Mouse (Mus musculus) gastrocnemius, postnatal 36 days (tissue): Measurements from ENCODE around the gene Mpdu1. TPM values are rescaled to one million over a fixed set of nuclear protein-coding genes. Genes with fewer than 3 reads are reported as not detected.
A peak's percentile ranks its signal among the peaks of the same experiment; 100 is the strongest.
"Not testable (repeated sequence)": the region's sequence is repeated elsewhere in the genome, so short reads cannot be mapped to it uniquely, and the experiment has no call there.

Experiments used
- DNase-seq, 2 experiments: peaks; one replicate each; pipeline ENCODE4 v3.0.0; 2022
- intact Hi-C: fragments of 180-260 bp; cut with DNase I; formaldehyde crosslinking; loops from one replicate; pipeline ENCODE4 v1.15.1; 2025
- long read RNA-seq, 2 experiments: library from polyadenylated mRNA; stranded (forward); transcript quantifications; one replicate each; pipeline ENCODE4 v2.0.0; 2021
- total RNA-seq, 2 experiments: library from RNA; stranded (reverse); gene quantifications; 2 replicates each; pipeline ENCODE4 v1.2.3; 2021

The Mpdu1 gene
- total RNA-seq, result 1 to 10 TPM; 8.0 to 8.3 TPM
- long read RNA-seq, experiment 1, partial matches to known transcripts, result 0 of 3 reads
- long read RNA-seq, experiment 1, other reads (novel, unspliced or antisense), result 1 of 3 reads
- long read RNA-seq, experiment 2, partial matches to known transcripts, result 0 of 3 reads
- long read RNA-seq, experiment 2, other reads (novel, unspliced or antisense), result 1 of 3 reads

GRCm38 (mm10) chr11:69662213-69662966 is at the start of gene Mpdu1:
Gene Mpdu1 (minus strand): TSS chr11:69662642.
- intact Hi-C loops, result no loop called here
- DNase-seq, result peak; percentile 90 to 91

GRCm38 (mm10) chr11:69711082-69711481 is 48.6 kb upstream of the Mpdu1 start:
- DNase-seq, result no peak
- intact Hi-C loops, result no loop called here

GRCm38 (mm10) chr11:69710470-69710869 is 48.0 kb upstream of the Mpdu1 start:
- intact Hi-C loops, result no loop called here
- no peak for DNase-seq

GRCm38 (mm10) chr11:69709554-69710446 is 47.4 kb upstream of the Mpdu1 start:
- DNase-seq, result no peak
- intact Hi-C loops, result loop anchor here (5.0 kb wide), 1 partner anchor 43 kb away; no protein-coding TSS in a partner anchor

- intact Hi-C loops, result loop anchor here (5.0 kb wide), 1 partner anchor 44 kb away; no protein-coding TSS in a partner anchor
- no peak for DNase-seq
Observed at GRCm38 (mm10) chr11:69708614-69709265, 46.3 kb upstream of the Mpdu1 start.

- intact Hi-C loops, result loop anchor here (5.0 kb wide), 1 partner anchor 44 kb away; no protein-coding TSS in a partner anchor
- no peak for DNase-seq
Observed at GRCm38 (mm10) chr11:69707873-69708381, 45.5 kb upstream of the Mpdu1 start.

- DNase-seq, result no peak
- intact Hi-C loops, result loop anchor here (5.0 kb wide), 1 partner anchor 45 kb away; no protein-coding TSS in a partner anchor
Observed at GRCm38 (mm10) chr11:69707480-69707847, 45.0 kb upstream of the Mpdu1 start.

GRCm38 (mm10) chr11:69706775-69707479 is 44.5 kb upstream of the Mpdu1 start:
- intact Hi-C loops, result loop anchor here (5.0 kb wide), 1 partner anchor 45 kb away; no protein-coding TSS in a partner anchor
- peak; percentile 79 to 81 for DNase-seq

GRCm38 (mm10) chr11:69704613-69705010 is 42.2 kb upstream of the Mpdu1 start:
- DNase-seq, result no peak
- intact Hi-C loops, result loop anchor here (5.0 kb wide), 1 partner anchor 48 kb away; no protein-coding TSS in a partner anchor

- no peak for DNase-seq
- intact Hi-C loops, result no loop called here
Observed at GRCm38 (mm10) chr11:69703814-69704612, 41.6 kb upstream of the Mpdu1 start.

- intact Hi-C loops, DNase-seq: not testable (repeated sequence)
Observed at GRCm38 (mm10) chr11:69703381-69703780, 40.9 kb upstream of the Mpdu1 start.

- DNase-seq, intact Hi-C loops: not testable (repeated sequence)
Observed at GRCm38 (mm10) chr11:69702886-69703285, 40.4 kb upstream of the Mpdu1 start.

- intact Hi-C loops, result no loop called here
- DNase-seq, result no peak
Observed at GRCm38 (mm10) chr11:69699595-69699994, 37.2 kb upstream of the Mpdu1 start.

GRCm38 (mm10) chr11:69698574-69698973 is 36.1 kb upstream of the Mpdu1 start:
- no peak for DNase-seq
- intact Hi-C loops, result no loop called here

- intact Hi-C loops, result no loop called here
- no peak for DNase-seq
Observed at GRCm38 (mm10) chr11:69697396-69697795, 35.0 kb upstream of the Mpdu1 start.

GRCm38 (mm10) chr11:69695361-69696181 is 33.1 kb upstream of the Mpdu1 start, which contains the start of the genes Tnfsf12 and Tnfsfm13:
Gene Tnfsf12 (minus strand): TSS chr11:69695849.
Gene Tnfsfm13 (minus strand): TSS chr11:69696098.
- intact Hi-C loops, result no loop called here
- DNase-seq, result peak; percentile 73 to 85

- intact Hi-C loops, result no loop called here
- DNase-seq, result no peak
Observed at GRCm38 (mm10) chr11:69695046-69695360, 32.6 kb upstream of the Mpdu1 start.
